Mouse (Mus musculus) cerebellum, adult 9-11 months (tissue): Measurements from ENCODE around the gene Grik3.

Source experiments
- DNase-seq: peaks from one replicate; pipeline ENCODE4 v3.0.0; 2022

The Grik3 gene

GRCm38 (mm10) chr4:125492122-125492505 is 1.6 kb downstream of the Grik3 start:
- no peak for DNase-seq

DNA sequence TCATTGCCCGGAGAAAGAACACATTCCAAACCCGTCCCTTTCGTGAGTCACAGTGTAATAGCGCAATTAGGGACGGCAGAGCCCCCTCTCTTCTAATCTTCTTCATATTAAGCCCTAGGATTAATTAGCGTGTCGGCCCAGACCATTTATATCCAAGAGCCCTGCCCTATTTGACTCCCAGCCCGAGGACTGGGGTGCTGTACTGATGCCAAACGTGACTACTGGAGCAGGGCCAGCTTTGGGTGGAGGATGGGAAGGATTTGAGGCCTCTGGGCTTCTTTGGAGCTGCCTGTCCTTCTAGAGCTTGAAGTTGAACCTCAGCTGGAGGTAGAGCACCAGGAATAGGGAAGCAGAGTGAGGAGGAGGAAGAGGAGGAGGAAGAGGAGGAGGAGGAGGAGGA is 2.2 kb downstream of the Grik3 start:
- DNase-seq = no peak

DNA sequence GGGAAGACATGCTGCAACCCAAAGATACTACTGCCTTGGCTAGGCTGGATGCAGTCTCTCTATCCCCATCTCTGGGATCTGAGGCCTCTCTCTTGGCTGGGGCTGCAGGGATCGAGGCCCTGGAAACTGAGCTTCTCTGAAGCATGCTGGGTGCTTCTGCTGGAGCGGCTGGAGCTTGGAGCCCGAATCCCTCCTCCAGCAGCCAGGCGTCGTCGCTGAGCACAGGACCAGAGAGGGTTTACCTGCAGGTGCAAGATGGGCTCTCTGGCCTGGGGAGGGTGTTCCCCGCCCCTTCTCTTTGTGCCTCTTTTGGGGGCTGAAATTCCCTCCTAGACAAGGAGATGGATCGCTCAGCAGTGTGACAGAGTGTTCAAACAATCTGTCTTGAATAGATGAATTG is 2.6 kb downstream of the Grik3 start:
- no peak for DNase-seq

GRCm38 (mm10) chr4:125495477-125495876 is 5.0 kb downstream of the Grik3 start:
- DNase-seq = no peak

DNA sequence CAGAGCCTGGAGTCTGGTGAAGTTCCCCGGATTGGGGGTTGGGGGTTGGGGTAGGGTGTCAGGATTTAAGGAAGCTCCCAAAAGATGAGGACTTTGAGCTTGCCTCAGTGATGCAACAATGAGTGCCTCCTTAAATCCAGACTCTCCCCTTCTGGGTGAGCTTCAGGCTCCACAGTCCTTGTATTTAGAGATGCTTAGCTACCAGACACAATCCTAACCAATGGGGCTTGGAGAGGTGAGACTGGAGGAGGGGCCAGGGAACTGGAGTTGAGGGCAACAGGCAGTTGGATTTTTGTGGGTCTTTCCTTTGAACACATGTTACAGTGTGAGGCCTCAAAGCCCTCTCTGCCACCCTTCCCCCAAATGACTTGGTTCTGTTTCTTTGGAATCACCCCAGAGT is 6.5 kb downstream of the Grik3 start:
- DNase-seq = no peak

- no peak for DNase-seq
Observed at GRCm38 (mm10) chr4:125497471-125497870, 7.0 kb downstream of the Grik3 start.

GRCm38 (mm10) chr4:125498866-125499265 is 8.4 kb downstream of the Grik3 start:
- DNase-seq = no peak

DNA sequence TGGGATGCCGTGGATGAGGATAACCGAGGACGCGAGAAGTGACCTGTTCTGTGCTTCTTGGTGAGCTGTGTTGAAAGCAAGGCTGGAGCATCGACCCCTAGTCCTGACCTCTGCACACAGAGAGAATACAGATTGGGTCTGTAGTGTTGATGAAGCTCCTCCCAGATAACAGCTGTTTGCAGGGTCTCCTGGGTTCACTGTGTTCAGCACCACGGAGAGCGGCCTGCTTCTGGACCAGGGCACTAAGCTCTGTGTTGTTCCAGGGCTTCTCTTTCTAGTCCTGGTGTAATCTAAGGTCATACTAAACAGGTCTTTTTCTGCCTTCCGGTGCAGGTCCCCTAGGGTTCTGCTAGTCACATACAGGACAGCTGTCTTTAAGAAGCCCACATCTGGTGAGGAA is 12.4 kb downstream of the Grik3 start:
- no peak for DNase-seq

DNA sequence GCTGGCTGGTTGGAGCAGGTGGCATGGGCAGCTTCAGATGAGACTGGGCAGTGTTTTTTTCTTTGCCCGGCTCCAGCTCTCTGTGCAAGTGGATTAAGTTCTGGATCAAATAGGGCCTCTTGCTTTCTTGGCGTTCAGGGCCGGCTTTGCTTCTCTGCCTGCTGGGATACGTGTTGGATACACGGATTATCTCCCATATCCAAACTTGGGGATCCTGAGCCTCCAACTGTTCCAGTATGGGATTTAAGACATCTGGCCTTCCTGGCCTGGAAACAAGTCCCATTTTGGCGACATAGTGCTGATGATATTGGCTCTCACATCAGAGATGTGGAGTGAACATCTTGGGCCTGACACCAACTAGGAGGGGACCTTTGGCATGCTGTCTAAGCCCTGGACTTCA is 21.9 kb downstream of the Grik3 start:
- no peak for DNase-seq

DNA sequence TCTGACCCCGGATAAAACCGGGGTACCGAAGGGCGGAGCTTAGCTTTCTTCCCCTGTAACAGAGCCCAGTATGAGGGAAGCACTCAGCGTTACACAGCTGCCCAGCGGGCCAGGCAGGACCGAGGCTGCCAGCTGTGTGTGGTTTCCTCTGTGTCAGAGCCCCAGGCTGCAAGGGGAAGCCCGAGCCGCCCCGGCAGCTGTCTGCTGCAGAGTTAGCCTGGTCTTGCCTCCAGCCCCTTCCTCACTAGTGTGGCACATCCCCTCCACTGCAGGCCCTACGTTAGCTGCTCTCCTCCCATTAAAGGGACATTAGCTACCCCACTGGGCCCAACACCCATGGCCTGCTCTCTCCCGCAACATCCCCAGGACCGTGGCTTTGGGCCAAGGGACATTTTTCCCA is 25.1 kb downstream of the Grik3 start:
- DNase-seq = no peak

DNA sequence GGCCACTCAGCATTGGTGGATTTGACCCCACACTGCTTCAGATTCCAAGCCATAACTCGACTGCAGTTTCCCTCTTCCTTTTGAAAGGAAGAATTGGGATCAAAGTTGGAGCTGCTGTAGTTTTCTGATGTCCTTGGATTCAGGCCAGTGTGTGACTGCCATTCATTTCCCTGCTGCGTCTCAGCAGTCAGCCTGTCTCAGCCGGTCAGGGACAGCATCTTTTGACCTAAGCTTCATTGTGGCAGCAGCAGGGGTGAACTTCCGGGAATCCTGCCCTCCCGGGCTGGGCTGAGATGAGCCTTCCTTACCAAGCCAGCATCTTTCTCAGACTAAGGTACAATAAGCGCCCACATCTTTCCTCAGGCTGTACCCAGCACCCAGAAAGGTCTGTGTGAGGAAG is 26.1 kb downstream of the Grik3 start:
- DNase-seq = no peak

DNA sequence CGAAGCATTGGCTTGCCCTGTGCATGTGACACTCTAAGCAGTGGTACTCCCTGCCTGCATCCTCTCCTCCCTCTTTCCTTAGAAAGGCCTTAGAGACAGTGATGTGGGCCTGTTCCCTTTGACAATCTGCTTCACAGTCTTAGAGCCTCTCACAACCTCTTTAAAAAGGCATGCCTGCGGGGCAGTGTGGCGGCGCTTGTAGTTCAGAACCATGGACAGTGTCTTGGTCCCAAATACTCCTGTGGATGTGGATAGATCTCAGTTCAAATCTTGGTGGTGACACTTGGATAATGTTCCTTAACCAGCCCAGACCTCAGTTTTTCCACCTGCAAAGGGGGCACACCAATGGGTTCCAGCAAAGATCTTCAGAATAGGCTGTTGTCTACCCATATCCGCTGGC is 28.4 kb downstream of the Grik3 start:
- no peak for DNase-seq

- DNase-seq = no peak
Observed at GRCm38 (mm10) chr4:125522931-125523330, 32.4 kb downstream of the Grik3 start.

- DNase-seq = no peak
Observed at GRCm38 (mm10) chr4:125525266-125525665, 34.8 kb downstream of the Grik3 start.

DNA sequence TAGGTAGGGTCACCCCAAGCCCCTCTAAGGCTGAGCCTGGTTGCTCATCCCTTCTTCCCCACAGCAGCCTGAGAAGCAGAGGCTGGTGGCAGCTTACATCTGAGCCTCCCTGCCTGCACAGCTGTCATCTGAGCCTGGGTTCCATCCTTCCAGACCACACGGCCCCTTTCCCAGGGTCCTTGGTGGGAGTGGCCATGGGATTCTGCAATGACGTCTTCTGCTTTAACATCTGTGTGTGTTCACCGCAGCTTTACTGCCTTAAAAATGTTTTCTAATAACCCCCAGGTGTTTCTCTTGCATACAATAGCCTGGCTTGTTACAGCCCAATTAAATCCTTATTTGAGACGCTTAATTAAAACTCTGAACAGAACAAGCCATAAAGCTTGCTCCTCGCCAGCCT is 35.9 kb downstream of the Grik3 start:
- no peak for DNase-seq

DNA sequence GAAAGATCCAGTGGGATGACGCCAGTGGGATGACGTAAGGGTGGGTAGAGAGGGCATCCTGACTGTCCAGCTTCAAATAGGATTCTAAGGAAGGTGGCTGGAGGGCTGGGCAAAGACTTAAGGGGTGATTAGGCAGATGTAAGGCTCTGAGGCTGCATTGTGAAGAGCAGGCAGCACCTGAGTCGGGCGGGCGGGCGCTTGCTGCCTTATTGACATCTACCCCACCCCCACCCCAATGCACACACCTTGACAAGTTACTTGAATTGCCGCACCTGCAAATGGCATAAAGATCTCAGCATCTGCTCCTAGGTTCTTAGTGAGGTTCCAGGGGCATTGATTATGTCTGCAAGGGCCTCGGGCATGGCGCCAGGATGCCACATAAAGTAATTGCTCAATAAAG is 43.5 kb downstream of the Grik3 start:
- no peak for DNase-seq

DNA sequence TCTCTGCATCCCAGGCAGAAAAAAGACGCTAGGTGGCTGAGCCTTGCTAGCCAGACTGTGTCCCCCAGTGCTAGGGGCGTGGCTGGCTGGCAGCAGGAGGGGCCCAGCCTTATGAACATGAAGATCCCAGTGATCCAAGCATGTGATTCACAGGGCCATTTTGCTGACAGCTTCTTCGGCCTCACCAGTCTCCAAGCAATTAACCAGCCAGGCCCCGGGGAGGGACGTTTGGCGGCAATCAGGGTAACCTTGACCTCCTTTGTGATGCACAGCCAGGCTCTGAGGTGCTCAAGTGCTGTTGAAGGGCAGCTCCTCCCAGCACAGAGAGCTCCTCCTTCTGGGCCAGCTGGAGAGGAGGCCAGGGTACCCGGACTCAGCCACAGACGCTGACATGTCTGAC is 43.9 kb downstream of the Grik3 start:
- DNase-seq = peak; percentile 53

DNA sequence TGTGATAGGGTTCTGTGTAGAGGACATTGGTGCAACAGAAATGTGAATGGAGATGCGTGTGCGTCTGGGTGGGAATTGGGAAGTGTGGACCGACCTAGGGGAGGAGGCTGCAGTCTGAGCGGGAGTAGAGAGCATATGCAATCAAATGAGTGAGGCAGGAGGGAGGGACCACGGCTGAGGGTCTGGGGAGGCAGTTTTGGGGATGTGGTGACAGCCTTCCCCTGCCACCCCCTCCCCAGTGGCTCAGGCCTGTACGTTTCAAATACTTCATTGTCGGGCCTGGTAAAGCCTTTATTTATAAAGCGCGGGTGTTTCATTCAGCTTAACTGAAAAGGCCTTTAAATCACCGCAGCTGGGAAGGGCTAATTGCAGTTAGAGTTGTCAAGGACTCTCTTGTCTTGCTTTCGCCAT is 44.5 kb downstream of the Grik3 start:
- DNase-seq = no peak

GRCm38 (mm10) chr4:125535465-125535864 is 45.0 kb downstream of the Grik3 start:
- DNase-seq = no peak

DNA sequence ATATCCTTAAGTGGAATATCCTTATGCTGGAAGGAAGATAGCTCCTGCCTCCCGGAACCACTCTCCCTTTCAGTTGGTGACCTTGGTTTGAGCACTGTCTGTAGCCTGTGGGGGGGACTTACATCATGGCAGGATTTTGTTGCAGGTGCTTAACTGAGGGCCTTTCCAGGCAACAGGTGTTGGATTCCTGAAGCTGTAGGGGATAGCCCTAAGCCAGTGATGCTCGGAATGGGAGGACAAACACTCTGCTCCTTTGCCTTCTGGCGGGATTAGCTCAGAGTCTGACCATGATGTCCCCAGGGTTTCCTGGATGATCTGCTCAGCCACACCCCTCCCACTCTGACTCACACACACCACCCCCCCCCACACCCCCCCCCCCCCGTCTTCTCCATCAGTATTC is 45.5 kb downstream of the Grik3 start:
- no peak for DNase-seq

GRCm38 (mm10) chr4:125538301-125538965 is 47.9 kb downstream of the Grik3 start:
- no peak for DNase-seq

DNA sequence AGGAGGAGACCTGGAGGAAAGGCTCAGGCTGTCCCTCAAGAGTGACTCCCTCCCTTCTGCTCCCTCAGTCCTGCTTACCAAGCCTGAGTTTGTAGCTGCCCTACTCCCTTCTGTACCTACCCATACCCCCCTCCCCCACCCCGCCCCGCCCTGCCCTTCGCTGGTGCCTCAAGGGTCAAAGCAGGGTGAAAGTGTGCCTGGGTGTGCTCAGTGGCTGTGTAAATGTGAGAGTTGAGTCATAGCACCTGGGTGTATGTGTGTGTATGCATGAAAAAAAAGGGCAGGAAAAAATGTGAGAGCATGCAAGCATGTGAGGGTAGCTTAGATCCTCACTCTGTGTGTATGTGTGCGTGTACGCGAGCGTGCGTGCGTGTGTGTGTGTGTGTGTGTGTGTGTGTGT is 49.1 kb downstream of the Grik3 start:
- DNase-seq = no peak

GRCm38 (mm10) chr4:125543171-125543570 is 52.7 kb downstream of the Grik3 start:
- DNase-seq = no peak

- no peak for DNase-seq
Observed at GRCm38 (mm10) chr4:125544947-125545767, 54.7 kb downstream of the Grik3 start.

- DNase-seq = no peak
Observed at GRCm38 (mm10) chr4:125545768-125546220, 55.3 kb downstream of the Grik3 start.
